Mouse (Mus musculus) intestine, postnatal 0 days (tissue): ENCODE data around the gene Jag2. TPM values are rescaled to one million over a fixed set of nuclear protein-coding genes. Genes with fewer than 3 reads are reported as not detected.
A peak's percentile ranks its signal among the peaks of the same experiment; 100 is the strongest.

Source experiments
- ATAC-seq: fragments of 200-750 bp; cut with Nextera tagmentation; 2 replicates; pipeline ENCODE4 v1.8.0; 2017; ENCODE audit warnings: mild to moderate bottlenecking, moderate TSS enrichment, moderate library complexity
- H3K27ac ChIP-seq: fragments of 300-500 bp; sonication (generic); 2 replicates; pipeline ENCODE4 v1.5.1; 2014; ENCODE audit warnings: mild to moderate bottlenecking, low read depth, low read length, moderate library complexity
- H3K27me3 ChIP-seq: fragments of 300-500 bp; sonication (generic); replicated peaks from 2 replicates; pipeline ENCODE4 v1.6.1; 2014; ENCODE audit warnings: low read length, mixed read lengths; ENCODE audit not compliant: control insufficient read depth, insufficient read depth
- H3K36me3 ChIP-seq: fragments of 300-500 bp; sonication (generic); 2 replicates; pipeline ENCODE4 v1.6.1; 2014; ENCODE audit warnings: mild to moderate bottlenecking, moderate library complexity; ENCODE audit not compliant: control insufficient read depth, insufficient read depth
- H3K4me1 ChIP-seq: fragments of 300-500 bp; sonication (generic); replicated peaks from 2 replicates; pipeline ENCODE4 v1.6.1; 2014; ENCODE audit warnings: antibody characterized with exemption, low read length, mixed read lengths; ENCODE audit not compliant: control insufficient read depth, insufficient read depth
- H3K4me2 ChIP-seq: fragments of 300-500 bp; sonication (generic); replicated peaks from 2 replicates; pipeline ENCODE4 v1.6.1; 2014; ENCODE audit warnings: low read depth, mild to moderate bottlenecking, moderate library complexity
- H3K4me3 ChIP-seq: fragments of 300-500 bp; sonication (generic); 2 replicates; pipeline ENCODE4 v1.5.1; 2014; ENCODE audit warnings: low read depth, low read length
- H3K9ac ChIP-seq: fragments of 300-500 bp; sonication (generic); 2 replicates; pipeline ENCODE4 v1.6.1; 2014; ENCODE audit warnings: mild to moderate bottlenecking, low read depth, low read length
- H3K9me3 ChIP-seq: fragments of 300-500 bp; sonication (generic); 2 replicates; pipeline ENCODE4 v1.6.1; 2016; ENCODE audit warnings: mixed run types; ENCODE audit not compliant: control insufficient read depth
- CTCF ChIP-seq: sonication (generic); IDR thresholded peaks from 2 replicates; pipeline ENCODE4 v1.5.1; 2016; ENCODE audit warnings: low read depth, mild to moderate bottlenecking, control low read depth, antibody characterized with exemption, moderate library complexity
- WGBS: fragments of 180-500 bp; shearing (Covaris S2); extraction: QIAGEN DNeasy Blood & Tissue Kit; methylation state at CpG from one replicate; pipeline ENCODE4 v1.1.7; 2014; 5-methylcytosine and 5-hydroxymethylcytosine counted together
- polyA plus RNA-seq: library from polyadenylated mRNA; unstranded; fragments of >200 nt; fragmentation: Nextera tagmentation; extraction: Ambion mirVana; gene quantifications from 2 replicates; pipeline ENCODE4 v1.2.1, GENCODE M21; 2015

The Jag2 gene
- 1.4 and 1.6 TPM in 2 replicates for polyA plus RNA-seq

- peak within 1 kb of the TSS; percentile 15; the same call in 1 of the 2 replicates for H3K27ac ChIP-seq
- H3K4me2 ChIP-seq: peak within 1 kb of the TSS; percentile 87
- WGBS: under 1% methylated on average over 78 of the region's 85 CpGs
- 0 out of 2 replicates have a peak within 1 kb of the TSS, but pooled peaks have one; percentile 18 for H3K9ac ChIP-seq
- no peaks in the 10 kb centered on the region for H3K36me3 ChIP-seq
- peak; percentile 34 for ATAC-seq
- H3K4me1 ChIP-seq: peaks cover 4% of the 10 kb centered on the region; the same call in 1 of the 2 replicates
- peak within 1 kb of the TSS; percentile 51 for H3K4me3 ChIP-seq
- peaks cover 37% of the 10 kb centered on the region for H3K27me3 ChIP-seq
- TF ChIP-seq CTCF: peak; percentile 66
- no peaks in the 10 kb centered on the region for H3K9me3 ChIP-seq
Measured at GRCm38 (mm10) chr12:112929562-112930352, at the start of gene Jag2. Gene Jag2 (minus strand): TSS chr12:112929776.

- H3K27me3 ChIP-seq: no peaks in the 10 kb centered on the region
- peak overlapping the region; percentile 81 for H3K4me3 ChIP-seq
- TF ChIP-seq CTCF: no peak
- H3K4me1 ChIP-seq: no peaks in the 10 kb centered on the region
- peak overlapping the region; percentile 91 for H3K4me2 ChIP-seq
- 37% methylated on average over 12 of the region's 12 CpGs for WGBS
- peaks cover 60% of the 10 kb centered on the region for H3K36me3 ChIP-seq
- ATAC-seq: no peak
- peak overlapping the region; percentile 93 for H3K27ac ChIP-seq
- H3K9me3 ChIP-seq: no peaks in the 10 kb centered on the region
- peak overlapping the region; percentile 74 for H3K9ac ChIP-seq
Measured at GRCm38 (mm10) chr12:112977156-112977555, 47.6 kb upstream of the Jag2 start.

GRCm38 (mm10) chr12:112976371-112977073 lies 46.9 kb upstream of the Jag2 start, which contains the start of gene Btbd6:
Gene Btbd6 (plus strand): TSS chr12:112976482.
- Histone ChIP-seq H3K27me3 (no peaks in the 10 kb centered on the region), H3K9ac (peak within 1 kb of the TSS; percentile 74), H3K4me2 (peak within 1 kb of the TSS; percentile 91), H3K4me1 (no peaks in the 10 kb centered on the region), H3K4me3 (peak within 1 kb of the TSS; percentile 81), H3K36me3 (peaks cover 60% of the 10 kb centered on the region), H3K9me3 (no peaks in the 10 kb centered on the region), H3K27ac (peak within 1 kb of the TSS; percentile 93)
- peak; percentile 85 for TF ChIP-seq CTCF
- ATAC-seq: peak; percentile 94
- under 1% methylated on average over 77 of the region's 80 CpGs for WGBS

DNA sequence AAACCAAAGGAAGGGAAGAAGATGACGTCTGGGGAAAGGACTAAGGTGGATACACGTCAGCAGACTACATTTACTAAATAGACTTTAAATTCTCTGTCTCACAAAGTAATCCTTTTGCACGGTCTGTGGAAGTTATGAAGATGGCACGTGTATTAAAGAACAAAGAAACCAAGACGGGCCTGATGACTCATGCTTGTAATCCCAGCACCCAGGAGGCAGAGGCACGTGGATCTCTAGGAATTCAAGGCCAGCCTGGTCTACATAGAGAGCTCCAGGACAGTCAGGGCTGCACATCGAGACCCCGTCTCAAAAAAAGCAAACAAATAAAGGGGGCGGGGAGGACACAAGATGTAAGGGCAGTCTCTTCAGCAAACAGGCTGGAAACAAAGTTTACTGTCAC lies 45.2 kb upstream of the Jag2 start:
- 89% methylated on average over 9 of the region's 9 CpGs for WGBS
- no peak for ATAC-seq
- Histone ChIP-seq H3K4me2 (no peak overlapping the region), H3K36me3 (peaks cover 62% of the 10 kb centered on the region), H3K27ac (no peak overlapping the region), H3K9ac (no peak overlapping the region), H3K4me3 (no peak overlapping the region), H3K4me1 (no peaks in the 10 kb centered on the region), H3K9me3 (no peaks in the 10 kb centered on the region), H3K27me3 (no peaks in the 10 kb centered on the region)
- TF ChIP-seq CTCF: no peak

DNA sequence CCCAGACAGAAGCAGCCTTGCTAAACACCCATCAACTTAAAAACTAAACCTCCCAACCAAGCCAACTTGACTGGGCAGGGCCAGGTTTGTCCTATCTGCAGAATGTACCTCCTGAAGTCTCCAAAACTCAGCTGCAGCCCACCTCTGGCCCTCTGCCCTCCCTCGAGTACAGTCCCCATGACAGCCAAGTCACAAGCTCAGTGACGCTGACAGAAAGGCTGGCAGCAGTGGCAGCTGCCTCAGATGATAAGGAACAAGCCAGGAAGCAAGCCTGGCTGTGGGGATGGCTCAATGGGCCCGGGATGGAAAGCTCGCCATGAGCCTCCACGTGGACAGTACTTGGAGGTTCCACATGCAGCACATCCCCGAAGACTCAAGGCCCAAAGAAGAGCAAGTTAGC lies 40.0 kb upstream of the Jag2 start:
- no peak for ATAC-seq
- H3K4me3 ChIP-seq: no peak overlapping the region
- no peaks in the 10 kb centered on the region for H3K9me3 ChIP-seq
- no peaks in the 10 kb centered on the region for H3K4me1 ChIP-seq
- no peak for TF ChIP-seq CTCF
- no peak overlapping the region for H3K4me2 ChIP-seq
- H3K9ac ChIP-seq: no peak overlapping the region
- no peaks in the 10 kb centered on the region for H3K27me3 ChIP-seq
- H3K27ac ChIP-seq: no peak overlapping the region
- peaks cover 91% of the 10 kb centered on the region for H3K36me3 ChIP-seq
- WGBS: 94% methylated on average over 6 of the region's 6 CpGs

DNA sequence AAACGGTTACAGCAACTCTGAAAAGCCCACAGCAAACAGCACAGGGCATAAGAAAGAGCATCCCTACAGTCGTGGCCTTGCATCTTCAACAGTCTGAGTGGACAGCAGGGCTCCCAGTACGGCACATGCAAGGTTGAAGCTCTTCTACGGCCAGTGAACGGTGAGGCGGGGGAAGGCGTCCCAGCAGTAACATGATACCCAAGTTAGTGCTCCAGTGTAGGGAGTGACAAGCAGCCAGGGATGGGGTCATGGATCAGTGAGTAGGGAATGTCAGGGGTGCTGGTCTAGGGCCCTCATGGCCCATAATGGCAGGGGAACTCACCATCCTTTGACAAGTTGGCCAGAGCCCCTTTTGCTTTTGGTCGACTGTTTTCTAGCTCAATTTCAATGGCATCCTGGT lies 39.4 kb upstream of the Jag2 start:
- WGBS: 75% methylated on average over 8 of the region's 8 CpGs
- Histone ChIP-seq H3K4me2 (no peak overlapping the region), H3K27ac (no peak overlapping the region), H3K4me1 (no peaks in the 10 kb centered on the region), H3K36me3 (peaks cover 92% of the 10 kb centered on the region), H3K9ac (no peak overlapping the region), H3K27me3 (no peaks in the 10 kb centered on the region), H3K4me3 (no peak overlapping the region), H3K9me3 (no peaks in the 10 kb centered on the region)
- ATAC-seq: no peak
- TF ChIP-seq CTCF: no peak
